Mouse (Mus musculus) heart, adult 2 months (tissue): Measurements from ENCODE around the gene Cldn34b2.
"Not testable (repeated sequence)": the region's sequence is repeated elsewhere in the genome, so short reads cannot be mapped to it uniquely, and the experiment has no call there.

ENCODE experiments used
- CTCF ChIP-seq: fragments of 200-600 bp; IDR thresholded peaks from 2 replicates; pipeline ENCODE4 v1.8.1; 2022; ENCODE audit warnings: antibody characterized with exemption, mild to moderate bottlenecking, moderate library complexity
- POLR2A ChIP-seq: fragments of 200-500 bp; IDR thresholded peaks from 2 replicates; pipeline ENCODE4 v1.6.1; 2011; ENCODE audit warnings: mild to moderate bottlenecking, low read depth, low read length, control low read depth; ENCODE audit not compliant: insufficient read depth

GRCm38 (mm10) chrX:155093566-155093965, 34.6 kb downstream of the Cldn34b2 start, which contains the start of gene Magea2:
- not testable (repeated sequence) for TF ChIP-seq POLR2A, CTCF
